Mouse (Mus musculus) hindbrain, embryonic 11.5 days (tissue): ENCODE data around the gene Aifm1. TPM values are rescaled to one million over a fixed set of nuclear protein-coding genes. Genes with fewer than 3 reads are reported as not detected.

ENCODE experiments used
- ATAC-seq: fragments of 200-750 bp; cut with Nextera tagmentation; 2 replicates; pipeline ENCODE4 v1.8.0; 2017; ENCODE audit warnings: mild to moderate bottlenecking, moderate TSS enrichment, moderate library complexity; ENCODE audit not compliant: low FRiP score
- DNase-seq: peaks from one replicate; pipeline ENCODE4 v3.0.0-alpha.2; 2015; ENCODE audit warnings: low spot score
- H3K27ac ChIP-seq: fragments of 300-500 bp; sonication (generic); 2 replicates; pipeline ENCODE4 v1.5.1; 2014; ENCODE audit warnings: mild to moderate bottlenecking, low read depth, low read length
- H3K27me3 ChIP-seq: fragments of 300-500 bp; sonication (generic); 2 replicates; pipeline ENCODE4 v1.6.1; 2014; ENCODE audit warnings: mild to moderate bottlenecking, low read length, moderate library complexity, mixed read lengths; ENCODE audit not compliant: control insufficient read depth, insufficient read depth
- H3K36me3 ChIP-seq: fragments of 300-500 bp; sonication (generic); 2 replicates; pipeline ENCODE4 v1.6.1; 2014; ENCODE audit warnings: mild to moderate bottlenecking, low read length, moderate library complexity, mixed read lengths; ENCODE audit not compliant: control insufficient read depth, insufficient read depth
- H3K4me1 ChIP-seq: fragments of 300-500 bp; sonication (generic); replicated peaks from 2 replicates; pipeline ENCODE4 v1.6.1; 2014; ENCODE audit warnings: low read length, mixed read lengths; ENCODE audit not compliant: control insufficient read depth, insufficient read depth
- H3K4me2 ChIP-seq: fragments of 300-500 bp; sonication (generic); replicated peaks from 2 replicates; pipeline ENCODE4 v1.6.1; 2014; ENCODE audit warnings: mild to moderate bottlenecking, low read depth, low read length
- H3K4me3 ChIP-seq: fragments of 300-500 bp; sonication (generic); 2 replicates; pipeline ENCODE4 v1.5.1; 2014; ENCODE audit warnings: low read depth, low read length
- H3K9ac ChIP-seq: fragments of 300-500 bp; sonication (generic); 2 replicates; pipeline ENCODE4 v1.6.1; 2014; ENCODE audit warnings: low read depth, low read length
- H3K9me3 ChIP-seq: fragments of 300-500 bp; sonication (generic); 2 replicates; pipeline ENCODE4 v1.6.1; 2016; ENCODE audit warnings: low read length; ENCODE audit not compliant: control insufficient read depth
- WGBS: fragments of 180-500 bp; shearing (Covaris S2); extraction: QIAGEN DNeasy Blood & Tissue Kit; methylation state at CpG from one replicate; pipeline ENCODE4 v1.1.7; 2014; 5-methylcytosine and 5-hydroxymethylcytosine counted together
- polyA plus RNA-seq: library from polyadenylated mRNA; unstranded; fragments of >200 nt; fragmentation: Nextera tagmentation; extraction: Ambion mirVana; gene quantifications from 2 replicates; pipeline ENCODE4 v1.2.1, GENCODE M21; 2014

Gene Aifm1
- polyA plus RNA-seq, 1 experiment from 2014 or later, result 63.6 TPM

GRCm38 (mm10) chrX:48425280-48425679, 88.1 kb downstream of the Aifm1 start:
- WGBS, result 76% methylated on average over 6 of the region's 7 CpGs
- ATAC-seq, result no peak
- H3K9ac ChIP-seq, result no peak overlapping the region

More at GRCm38 (mm10) chrX:48425280-48425679, 88.1 kb downstream of the Aifm1 start:
- H3K36me3 ChIP-seq, result no peaks in the 10 kb centered on the region
- no peaks in the 10 kb centered on the region for H3K9me3 ChIP-seq
- no peak for DNase-seq
- no peaks in the 10 kb centered on the region for H3K4me1 ChIP-seq
- no peaks in the 10 kb centered on the region for H3K27me3 ChIP-seq
- no peak overlapping the region for H3K4me2 ChIP-seq
- H3K4me3 ChIP-seq, result no peak overlapping the region
- H3K27ac ChIP-seq, result no peak overlapping the region

Other genes with a start within 250 kb of the Aifm1 start
- gene Bcorl1, start 172.2 kb downstream of the Aifm1 start, polyA plus RNA-seq, result 5.6 and 8.2 TPM in 2 replicates
- 1.9 and 2.3 TPM in 2 replicates for gene Elf4, start 50.4 kb downstream of the Aifm1 start, polyA plus RNA-seq
- gene Rab33a, start 5.7 kb upstream of the Aifm1 start, polyA plus RNA-seq, result 31.6 and 32.9 TPM in 2 replicates
- gene Zfp280c, start 80.9 kb upstream of the Aifm1 start, polyA plus RNA-seq, result 19.9 and 21.6 TPM in 2 replicates
- 26.9 and 30.1 TPM in 2 replicates for gene Slc25a14, start 109.8 kb upstream of the Aifm1 start, polyA plus RNA-seq
- not detected in 2 replicates for gene Gpr119, start 160.9 kb upstream of the Aifm1 start, polyA plus RNA-seq
- gene Rbmx2, start 181.4 kb upstream of the Aifm1 start, polyA plus RNA-seq, result 25.2 and 26.4 TPM in 2 replicates